Mouse (Mus musculus): Measurements from ENCODE around the gene Pcgf2. TPM values are rescaled to one million over a fixed set of nuclear protein-coding genes. Genes with fewer than 3 reads are reported as not detected.
"Not testable (repeated sequence)": the region's sequence is repeated elsewhere in the genome, so short reads cannot be mapped to it uniquely, and the experiment has no call there.

The Pcgf2 gene
- polyA plus RNA-seq, 1 experiment: 74.6 TPM

- Histone ChIP-seq H3K27me3 (ENCODE audit: control insufficient read depth, insufficient read depth, low read length, poor library complexity, severe bottlenecking) (no peaks in the 10 kb centered on the region), H3K27ac (ENCODE audit: insufficient read depth, low read length) (peak overlapping the region; percentile 87), H3K9ac (ENCODE audit: low read depth, poor library complexity, severe bottlenecking) (peak overlapping the region; percentile 97), H3K36me3 (ENCODE audit: control insufficient read depth, insufficient read depth, low read length, poor library complexity, severe bottlenecking) (no peaks in the 10 kb centered on the region), H3K9me3 (replicated peaks; ENCODE audit: control insufficient read depth, insufficient read depth, low read length, poor library complexity, severe bottlenecking) (no peaks in the 10 kb centered on the region), H3K4me3 (ENCODE audit: low read depth, low read length) (peak overlapping the region; percentile 73), H3K4me1 (ENCODE audit: control insufficient read depth, insufficient read depth, low read length) (peaks cover 6% of the 10 kb centered on the region)
- TF ChIP-seq CTCF (IDR thresholded peaks at IDR 0.05; ENCODE audit: low read depth, low read length): no peak
- TF ChIP-seq POLR2A (IDR thresholded peaks at IDR 0.05; ENCODE audit: insufficient read depth, low read length): no peak
- no peak for TF ChIP-seq EP300 (IDR thresholded peaks at IDR 0.05; ENCODE audit: insufficient read depth, low read depth, low read length)
These were observed 40.9 kb downstream of the Pcgf2 start for GRCm38 (mm10) chr11:97659267-97659989.

- Histone ChIP-seq H3K4me3 (ENCODE audit: low read depth, low read length) (peak overlapping the region; percentile 73), H3K4me1 (ENCODE audit: control insufficient read depth, insufficient read depth, low read length) (peaks cover 6% of the 10 kb centered on the region), H3K9me3 (replicated peaks; ENCODE audit: control insufficient read depth, insufficient read depth, low read length, poor library complexity, severe bottlenecking) (no peaks in the 10 kb centered on the region), H3K36me3 (ENCODE audit: control insufficient read depth, insufficient read depth, low read length, poor library complexity, severe bottlenecking) (no peaks in the 10 kb centered on the region), H3K27ac (ENCODE audit: insufficient read depth, low read length) (peak overlapping the region; percentile 87), H3K9ac (ENCODE audit: low read depth, poor library complexity, severe bottlenecking) (peak overlapping the region; percentile 97), H3K27me3 (ENCODE audit: control insufficient read depth, insufficient read depth, low read length, poor library complexity, severe bottlenecking) (no peaks in the 10 kb centered on the region)
- TF ChIP-seq POLR2A (IDR thresholded peaks at IDR 0.05; ENCODE audit: insufficient read depth, low read length): no peak
- TF ChIP-seq CTCF (IDR thresholded peaks at IDR 0.05; ENCODE audit: low read depth, low read length): no peak
- 0 out of 2 replicates have a peak, but pooled peaks have one; percentile 33 for TF ChIP-seq EP300 (IDR thresholded peaks at IDR 0.05; ENCODE audit: insufficient read depth, low read depth, low read length)
These were observed 41.5 kb downstream of the Pcgf2 start for GRCm38 (mm10) chr11:97658751-97659266.

GRCm38 (mm10) chr11:97657967-97658366 lies 42.3 kb downstream of the Pcgf2 start:
- H3K4me3 ChIP-seq (ENCODE audit: low read depth, low read length): peak overlapping the region; percentile 30
- peak overlapping the region; percentile 97 for H3K9ac ChIP-seq (ENCODE audit: low read depth, poor library complexity, severe bottlenecking)
- H3K36me3 ChIP-seq (ENCODE audit: control insufficient read depth, insufficient read depth, low read length, poor library complexity, severe bottlenecking); H3K27me3 ChIP-seq (ENCODE audit: control insufficient read depth, insufficient read depth, low read length, poor library complexity, severe bottlenecking); H3K4me1 ChIP-seq (ENCODE audit: control insufficient read depth, insufficient read depth, low read length); H3K9me3 ChIP-seq (replicated peaks; ENCODE audit: control insufficient read depth, insufficient read depth, low read length, poor library complexity, severe bottlenecking): not testable (repeated sequence)
- peak overlapping the region; percentile 87 for H3K27ac ChIP-seq (ENCODE audit: insufficient read depth, low read length)

GRCm38 (mm10) chr11:97657184-97657945 lies 42.9 kb downstream of the Pcgf2 start:
- H3K4me1 ChIP-seq (ENCODE audit: control insufficient read depth, insufficient read depth, low read length): peaks cover 6% of the 10 kb centered on the region
- H3K4me3 ChIP-seq (ENCODE audit: low read depth, low read length): peak overlapping the region; percentile 30
- peak overlapping the region; percentile 97; the same call in 1 of the 2 replicates for H3K9ac ChIP-seq (ENCODE audit: low read depth, poor library complexity, severe bottlenecking)
- no peaks in the 10 kb centered on the region for H3K9me3 ChIP-seq (replicated peaks; ENCODE audit: control insufficient read depth, insufficient read depth, low read length, poor library complexity, severe bottlenecking)
- H3K27me3 ChIP-seq (ENCODE audit: control insufficient read depth, insufficient read depth, low read length, poor library complexity, severe bottlenecking): no peaks in the 10 kb centered on the region
- TF ChIP-seq CTCF (IDR thresholded peaks at IDR 0.05; ENCODE audit: low read depth, low read length) (no peak), EP300 (IDR thresholded peaks at IDR 0.05; ENCODE audit: insufficient read depth, low read depth, low read length) (peak; percentile 81; the same call in 1 of the 2 replicates)
- no peaks in the 10 kb centered on the region for H3K36me3 ChIP-seq (ENCODE audit: control insufficient read depth, insufficient read depth, low read length, poor library complexity, severe bottlenecking)
- H3K27ac ChIP-seq (ENCODE audit: insufficient read depth, low read length): peak overlapping the region; percentile 84

GRCm38 (mm10) chr11:97656269-97656971 lies 43.9 kb downstream of the Pcgf2 start:
- Histone ChIP-seq H3K27me3 (ENCODE audit: control insufficient read depth, insufficient read depth, low read length, poor library complexity, severe bottlenecking) (no peaks in the 10 kb centered on the region), H3K36me3 (ENCODE audit: control insufficient read depth, insufficient read depth, low read length, poor library complexity, severe bottlenecking) (no peaks in the 10 kb centered on the region), H3K4me3 (ENCODE audit: low read depth, low read length) (no peak overlapping the region), H3K9me3 (replicated peaks; ENCODE audit: control insufficient read depth, insufficient read depth, low read length, poor library complexity, severe bottlenecking) (no peaks in the 10 kb centered on the region), H3K27ac (ENCODE audit: insufficient read depth, low read length) (peak overlapping the region; percentile 84), H3K4me1 (ENCODE audit: control insufficient read depth, insufficient read depth, low read length) (peaks cover 6% of the 10 kb centered on the region), H3K9ac (ENCODE audit: low read depth, poor library complexity, severe bottlenecking) (peak overlapping the region; percentile 28)
- peak; percentile 64 for TF ChIP-seq EP300 (IDR thresholded peaks at IDR 0.05; ENCODE audit: insufficient read depth, low read depth, low read length)
- peak; percentile 56 for TF ChIP-seq CTCF (IDR thresholded peaks at IDR 0.05; ENCODE audit: low read depth, low read length)
- no peak for TF ChIP-seq POLR2A (IDR thresholded peaks at IDR 0.05; ENCODE audit: insufficient read depth, low read length)

Measured in ES-Bruce4 (cell line).